ENCODE assay signal across 10 mouse cellular contexts in the genomic region with DNA sequence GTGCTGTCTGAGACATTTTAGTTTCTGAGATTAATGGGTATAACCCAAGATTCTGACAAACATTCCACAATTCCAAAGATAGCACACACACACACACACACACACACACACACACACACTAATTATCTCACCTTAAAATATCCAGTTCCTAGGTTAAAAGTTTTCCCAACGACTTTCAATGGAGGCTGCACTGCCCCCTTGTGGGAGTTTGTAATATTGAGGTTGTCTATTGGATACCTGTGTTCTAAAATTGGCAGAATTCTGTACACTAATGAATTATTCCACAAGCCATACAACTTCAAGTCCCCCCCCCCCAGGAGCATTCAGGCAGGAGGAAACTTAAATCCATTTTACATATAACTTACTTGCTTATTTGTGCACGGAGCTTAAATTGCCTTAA. TPM values are rescaled to one million over a fixed set of nuclear protein-coding genes. Genes with fewer than 3 reads are reported as not detected.
A peak's percentile ranks its signal among the peaks of the same experiment; 100 is the strongest.
DNase-seq lines count a peak whose midpoint lies in the region; ATAC-seq lines count a peak whose summit lies in the region.
"Had no signal": no experiment of that assay in that cellular context is flagged by ENCODE, and none has a peak within 500 bp of the region (broad histone marks: within the 10 kb centered on the region; RNA-seq: fewer than 3 reads in every experiment).

No protein-coding gene starts in this region.

- H3K36me3 ChIP-seq in midbrain, embryonic 10.5 days = no peaks in the 10 kb centered on the region
- no peaks in the 10 kb centered on the region for H3K36me3 ChIP-seq in midbrain, embryonic 16.5 days (ENCODE audit: control insufficient read depth, insufficient read depth, low read length)
- no peaks in the 10 kb centered on the region for H3K36me3 ChIP-seq in forebrain, embryonic 14.5 days (ENCODE audit: control insufficient read depth, insufficient read depth, low read length)
- H3K36me3 ChIP-seq: heart, embryonic 13.5 days had no signal

- DNase-seq in gastrocnemius, adult 18-20 months (ENCODE audit: low spot score) = peak; percentile 37
- no peak for DNase-seq in gastrocnemius, postnatal 25 days
- DNase-seq in midbrain, embryonic 10.5 days (ENCODE audit: low spot score) = peak; percentile 32
- peak; percentile 81 for DNase-seq in NIH3T3 (ENCODE audit: low read depth)
- peak; percentile 64 for DNase-seq in forebrain, embryonic 14.5 days (ENCODE audit: low spot score)
- DNase-seq in lung, postnatal 14 days = peak; percentile 73
- no peak for DNase-seq in urinary bladder, postnatal 10 days (ENCODE audit: low spot score)

- no peak overlapping the region for H3K27ac ChIP-seq in midbrain, embryonic 10.5 days (replicated peaks)
- H3K27ac ChIP-seq in midbrain, embryonic 16.5 days (ENCODE audit: low read length) = no peak overlapping the region
- no peak overlapping the region for H3K27ac ChIP-seq in forebrain, embryonic 14.5 days (ENCODE audit: low read depth, low read length)
- H3K27ac ChIP-seq: heart, embryonic 13.5 days; macrophage had no signal

- H3K4me3 ChIP-seq in midbrain, embryonic 10.5 days = no peak overlapping the region
- H3K4me3 ChIP-seq in midbrain, embryonic 16.5 days (ENCODE audit: low read depth, low read length) = no peak overlapping the region
- no peak overlapping the region for H3K4me3 ChIP-seq in forebrain, embryonic 14.5 days (ENCODE audit: low read depth, low read length)
- H3K4me3 ChIP-seq: heart, embryonic 13.5 days had no signal

- no peaks in the 10 kb centered on the region for H3K27me3 ChIP-seq in midbrain, embryonic 10.5 days (ENCODE audit: low read depth, poor library complexity, severe bottlenecking)
- H3K27me3 ChIP-seq in midbrain, embryonic 16.5 days (ENCODE audit: control insufficient read depth, insufficient read depth, low read depth, low read length) = no peaks in the 10 kb centered on the region
- H3K27me3 ChIP-seq in forebrain, embryonic 14.5 days (replicated peaks; ENCODE audit: control insufficient read depth, insufficient read depth, low read length) = no peaks in the 10 kb centered on the region
- H3K27me3 ChIP-seq: heart, embryonic 13.5 days had no signal

- no peak overlapping the region for H3K9ac ChIP-seq in midbrain, embryonic 16.5 days (ENCODE audit: low read depth, low read length)
- H3K9ac ChIP-seq in forebrain, embryonic 14.5 days (ENCODE audit: low read length) = no peak overlapping the region
- H3K9ac ChIP-seq: heart, embryonic 13.5 days had no signal

- no peaks in the 10 kb centered on the region for H3K4me1 ChIP-seq in midbrain, embryonic 10.5 days
- no peaks in the 10 kb centered on the region for H3K4me1 ChIP-seq in midbrain, embryonic 16.5 days (ENCODE audit: control insufficient read depth, insufficient read depth, low read length)
- H3K4me1 ChIP-seq in forebrain, embryonic 14.5 days (ENCODE audit: control insufficient read depth, insufficient read depth, low read length) = 0 out of 2 replicates have a peak, but pooled peaks cover 3% of the 10 kb centered on the region

- no peak for ATAC-seq in midbrain, embryonic 16.5 days
- no peak for ATAC-seq in forebrain, embryonic 14.5 days

- no peak overlapping the region for H3K4me2 ChIP-seq in midbrain, embryonic 16.5 days (ENCODE audit: low read length)
- no peak overlapping the region for H3K4me2 ChIP-seq in forebrain, embryonic 14.5 days (ENCODE audit: low read length)
- H3K4me2 ChIP-seq: heart, embryonic 13.5 days had no signal

- no peaks in the 10 kb centered on the region for H3K9me3 ChIP-seq in midbrain, embryonic 10.5 days (replicated peaks)
- H3K9me3 ChIP-seq in midbrain, embryonic 16.5 days (replicated peaks; ENCODE audit: control insufficient read depth, low read length, poor library complexity, severe bottlenecking) = no peaks in the 10 kb centered on the region
- no peaks in the 10 kb centered on the region for H3K9me3 ChIP-seq in forebrain, embryonic 14.5 days (replicated peaks; ENCODE audit: control insufficient read depth, low read length)
- H3K9me3 ChIP-seq: heart, embryonic 13.5 days had no signal

- WGBS in midbrain, embryonic 10.5 days = 18% methylated on average over 2 of the region's 2 CpGs
- 14% methylated on average over 2 of the region's 2 CpGs for WGBS in midbrain, embryonic 16.5 days
- WGBS in forebrain, embryonic 14.5 days = 14% methylated on average over 2 of the region's 2 CpGs

RNA-seq across cellular contexts. Expression of a gene that starts 18.2 kb away (rescaled TPM):
- 10 to 100 TPM; 24.4 to 39.7 TPM for total RNA-seq in gastrocnemius, adult 18-20 months (2021)
- 10 to 100 TPM; 28.2 to 36.5 TPM for total RNA-seq in gastrocnemius, postnatal 25 days (2021)
- polyA plus RNA-seq in midbrain, embryonic 10.5 days (2016; fragmentation: Nextera tagmentation; extraction: Ambion mirVana) = 3.2 and 5.4 TPM in 2 replicates
- 4.9 and 5.3 TPM in 2 replicates for polyA plus RNA-seq in midbrain, embryonic 16.5 days (2015; fragmentation: Nextera tagmentation; extraction: Ambion mirVana)
- 1.1 and 2.5 TPM in 2 replicates for polyA plus RNA-seq in forebrain, embryonic 14.5 days (2014; fragmentation: Nextera tagmentation; extraction: Ambion mirVana)

Comparison
In these comparisons a context has a peak if more than half of its experiments do, and no peak if none do; other contexts are left out.
1. DNase-seq: peak in gastrocnemius, adult 18-20 months (single experiment), midbrain, embryonic 10.5 days (single experiment), NIH3T3 (single experiment), forebrain, embryonic 14.5 days (single experiment) and lung, postnatal 14 days (single experiment); none in gastrocnemius, postnatal 25 days (single experiment) and urinary bladder, postnatal 10 days (single experiment).